Mouse (Mus musculus): Measurements from ENCODE around the gene Zswim7. TPM values are rescaled to one million over a fixed set of nuclear protein-coding genes. Genes with fewer than 3 reads are reported as not detected.

Zswim7 gene
- polyA plus RNA-seq, 2 experiments from 2014 or later, result 9.6 to 9.7 TPM

DNA sequence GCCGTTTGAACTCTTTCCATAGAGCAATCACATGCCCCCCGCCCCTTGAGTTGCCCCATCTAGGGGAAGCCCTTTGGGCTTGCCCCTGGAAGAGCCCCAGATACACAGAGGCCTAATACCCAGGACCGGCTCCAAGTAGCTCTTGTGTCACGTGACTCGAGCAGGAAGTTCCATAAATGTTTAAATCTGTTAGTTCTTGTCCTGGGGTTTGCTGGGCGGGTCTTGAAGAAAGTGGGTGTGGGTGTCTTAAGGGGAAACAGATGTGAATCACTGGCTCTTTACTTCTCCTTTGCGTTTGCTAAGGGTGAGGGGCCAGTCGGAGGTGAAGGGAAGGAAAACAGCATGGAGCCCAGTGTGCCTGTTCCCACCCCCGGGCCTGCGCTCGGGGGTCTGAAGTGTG, 30.1 kb downstream of the Zswim7 start:
- ATAC-seq, result no peak

DNA sequence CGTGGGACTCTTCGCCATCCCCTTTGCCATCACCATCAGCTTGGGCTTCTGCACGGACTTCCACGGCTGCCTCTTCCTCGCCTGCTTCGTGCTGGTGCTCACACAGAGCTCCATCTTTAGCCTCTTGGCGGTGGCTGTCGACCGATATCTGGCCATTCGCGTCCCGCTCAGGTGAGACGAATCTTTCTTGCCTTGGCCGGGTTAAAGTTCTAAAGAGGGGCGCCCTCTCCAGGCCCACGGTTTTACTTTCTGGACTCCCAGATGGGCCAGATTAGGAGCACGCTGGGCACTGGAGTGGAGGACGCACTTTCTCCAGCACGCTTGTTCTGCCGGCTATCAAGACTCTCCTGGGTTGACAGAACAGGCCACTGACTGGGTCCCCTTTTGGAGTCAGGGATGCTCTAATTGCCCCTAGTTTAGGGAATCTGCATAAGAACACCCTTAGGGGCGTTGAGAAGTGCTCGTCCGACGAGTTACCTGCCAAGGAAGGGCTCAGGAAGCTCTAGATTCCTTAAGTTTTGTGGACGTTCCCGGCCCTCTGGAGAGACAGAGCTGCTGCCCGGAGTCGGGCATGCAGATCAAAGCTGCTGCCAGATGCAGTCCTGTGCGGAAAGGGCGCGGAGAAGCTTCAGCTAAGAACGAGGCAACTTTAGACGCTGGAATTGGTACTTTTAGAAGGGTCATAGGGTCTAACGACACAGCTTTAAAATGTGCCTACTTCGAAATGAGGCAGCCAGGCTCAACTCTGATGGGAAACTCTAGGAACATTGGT, 31.7 kb downstream of the Zswim7 start:
- ATAC-seq, result no peak

DNA sequence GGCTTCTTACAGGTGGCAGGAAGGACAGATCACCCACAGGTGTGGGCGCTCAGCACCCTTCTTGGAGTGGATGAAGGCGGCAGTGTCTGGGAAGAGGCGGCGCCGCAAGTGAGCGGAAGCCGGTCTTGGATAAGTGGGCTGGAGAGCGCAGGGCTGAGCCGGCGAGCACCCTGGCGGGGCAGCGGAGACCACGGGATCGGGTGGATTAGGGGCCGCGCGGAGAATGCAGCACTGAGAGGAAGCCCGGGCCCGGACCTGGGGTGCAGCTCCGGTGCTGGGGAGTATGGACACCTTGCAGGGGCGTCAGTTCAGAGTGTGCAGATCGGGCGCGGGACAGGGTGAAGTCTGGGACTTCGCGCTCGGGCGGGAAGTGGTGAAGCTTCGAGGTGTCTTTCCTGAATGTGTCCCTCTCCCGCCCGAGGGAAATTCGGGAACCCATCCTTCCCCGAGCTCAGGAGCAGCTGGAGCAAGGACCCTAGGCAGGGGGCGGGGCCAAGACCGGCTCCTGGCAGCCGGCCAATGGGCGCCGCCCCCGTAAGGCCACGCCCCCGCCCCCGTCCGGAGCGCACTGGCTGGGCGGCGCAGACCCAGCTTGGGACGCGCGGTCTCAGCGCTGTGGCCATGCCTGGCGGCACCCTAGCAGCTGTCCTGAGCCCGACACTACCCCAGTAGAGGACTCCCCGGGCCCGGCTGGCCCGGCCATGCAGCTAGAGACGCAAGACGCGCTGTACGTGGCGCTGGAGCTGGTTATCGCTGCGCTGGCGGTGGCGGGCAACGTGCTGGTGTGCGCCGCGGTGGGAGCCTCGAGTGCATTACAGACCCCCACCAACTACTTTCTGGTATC, 32.6 kb downstream of the Zswim7 start, which contains the start of gene Adora2b:
Gene Adora2b, plus strand, starts transcription at position 584 of the 844 bp plus-strand sequence.
- no peak for ATAC-seq

DNA sequence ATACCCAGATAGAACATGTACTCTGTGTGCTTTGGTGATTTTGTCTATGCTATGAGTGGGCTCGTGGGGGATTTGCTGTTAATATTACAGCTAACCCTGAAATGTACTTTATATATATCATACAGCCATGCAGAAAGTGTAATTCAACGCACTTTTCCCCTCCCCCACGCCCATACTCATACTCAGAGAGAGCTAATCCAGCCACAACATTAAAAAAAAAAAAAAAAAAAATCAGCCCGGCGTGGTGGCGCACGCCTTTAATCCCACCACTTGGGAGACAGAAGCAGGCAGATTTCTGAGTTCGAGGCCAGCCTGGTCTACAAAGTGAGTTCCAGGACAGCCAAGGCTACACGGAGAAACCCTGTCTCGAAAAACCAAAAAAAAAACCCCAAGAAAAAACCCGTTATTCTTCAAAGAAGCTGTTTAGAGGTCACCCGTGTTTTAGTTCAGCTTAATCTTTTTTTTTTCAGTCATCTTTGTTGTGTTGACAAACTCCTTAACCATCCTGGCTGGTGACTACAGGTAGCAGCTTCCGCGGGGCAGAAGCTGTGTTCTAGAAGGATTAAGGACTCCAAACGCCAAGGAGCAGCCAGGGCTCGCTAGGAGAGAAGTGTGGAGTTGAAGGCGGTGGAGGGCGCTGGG, 33.3 kb downstream of the Zswim7 start:
- ATAC-seq, result no peak

DNA sequence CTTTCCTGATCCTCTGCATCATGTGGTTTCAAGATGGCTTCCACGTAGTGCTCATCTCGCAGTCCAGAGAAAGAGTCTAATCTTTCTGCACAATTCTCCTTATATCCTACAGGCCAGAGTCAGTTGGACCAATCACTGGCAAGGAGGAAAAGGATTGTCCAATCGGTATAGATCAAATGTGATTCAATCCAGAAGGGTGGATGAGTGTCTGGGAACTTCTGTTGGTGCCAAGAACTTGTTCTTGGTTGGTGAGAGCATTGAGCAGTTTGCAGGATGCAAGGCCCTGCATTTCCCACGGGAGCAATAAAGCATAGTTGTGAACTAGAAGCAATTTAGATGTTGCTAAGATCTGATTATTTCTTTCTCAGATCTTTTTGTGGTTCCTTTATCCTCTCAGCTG, 36.7 kb downstream of the Zswim7 start:
- ATAC-seq, result no peak

DNA sequence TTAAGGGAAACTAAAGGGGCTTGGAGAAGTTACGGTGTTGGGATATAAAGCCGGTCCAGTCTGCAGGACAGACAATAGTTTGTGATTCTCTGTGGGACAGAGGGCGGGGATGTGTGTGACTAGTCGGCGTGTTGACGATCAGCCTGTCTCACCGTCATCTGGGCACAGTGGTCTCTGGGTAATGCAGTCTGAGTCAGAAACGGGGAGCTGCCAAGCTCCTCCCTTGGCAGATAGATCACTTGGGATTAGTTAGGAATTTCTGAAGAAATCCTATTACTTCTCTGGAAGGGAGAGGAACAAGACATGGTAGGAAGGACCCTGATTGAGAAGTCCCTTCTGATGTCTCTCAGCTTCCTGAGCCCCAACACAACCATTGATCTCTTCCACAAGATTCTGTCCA, 37.3 kb downstream of the Zswim7 start:
- ATAC-seq, result no peak

DNA sequence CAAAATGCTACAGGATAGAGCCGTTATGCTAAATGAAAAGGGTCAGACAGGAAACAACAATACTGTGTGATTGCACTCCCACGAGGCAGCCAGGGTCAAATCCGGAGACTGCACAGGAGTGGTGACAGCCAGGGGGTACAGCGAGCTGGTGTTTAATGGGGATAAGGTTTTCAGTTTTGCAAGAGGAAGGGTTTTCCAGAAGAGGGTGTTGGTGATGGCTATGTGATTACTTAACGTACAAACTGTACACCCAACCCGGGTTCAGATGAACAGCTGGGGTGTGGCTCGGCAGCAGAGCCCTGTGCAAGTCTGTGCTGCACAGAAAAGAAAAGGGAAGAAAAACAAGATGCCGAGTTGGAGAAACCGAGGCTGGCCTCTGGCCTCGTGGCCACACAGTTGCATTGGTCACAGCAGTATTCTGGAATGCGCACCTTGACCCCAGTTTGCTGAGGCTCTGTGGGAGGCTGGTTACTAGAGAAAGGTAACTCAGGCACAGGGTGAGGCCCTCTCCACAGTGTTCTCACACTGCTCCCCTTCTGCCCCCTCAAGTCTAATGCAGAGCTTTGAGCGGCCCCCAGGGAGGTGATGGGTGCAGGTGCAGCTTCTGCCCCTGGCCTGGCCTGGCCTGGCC, 40.4 kb downstream of the Zswim7 start:
- no peak for ATAC-seq

DNA sequence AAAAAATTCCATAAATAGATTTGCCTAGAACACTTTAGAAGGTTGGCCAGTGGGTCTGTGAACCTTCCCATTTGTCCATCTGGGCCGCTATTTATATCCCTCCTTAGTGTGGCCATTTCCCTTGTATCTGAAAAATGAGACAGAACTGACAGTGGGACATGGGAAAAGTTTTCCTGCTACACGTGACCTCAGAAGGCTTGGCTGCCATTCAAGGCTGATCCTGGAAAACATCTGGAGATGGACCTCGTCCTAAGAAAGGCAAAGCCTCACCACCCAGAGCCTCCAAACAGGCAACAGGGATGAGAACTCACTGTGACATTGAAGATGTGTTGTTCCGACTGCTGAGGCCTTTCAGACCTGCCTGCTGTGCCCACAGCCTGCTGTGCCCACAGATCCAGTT, 56.4 kb downstream of the Zswim7 start:
- ATAC-seq, result no peak

DNA sequence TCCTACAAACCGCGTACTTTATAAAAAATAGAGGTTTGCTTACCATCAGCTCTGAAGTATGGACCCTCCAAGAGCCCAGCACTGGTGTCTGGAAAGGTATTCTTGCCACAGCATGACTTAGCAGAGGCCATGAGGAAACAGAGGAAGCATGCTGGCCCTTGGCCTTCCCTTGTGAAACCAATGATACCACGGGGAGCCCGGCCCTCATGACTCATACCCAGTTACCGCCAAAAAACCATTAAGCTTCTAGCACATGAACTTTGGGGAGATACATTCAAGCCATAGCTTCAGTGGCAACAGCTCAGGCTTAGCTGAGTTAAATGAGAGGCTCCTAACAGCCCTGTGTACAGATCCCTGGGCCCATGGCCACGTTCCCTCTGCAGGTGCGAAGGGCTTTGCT, 57.2 kb downstream of the Zswim7 start:
- ATAC-seq, result no peak

DNA sequence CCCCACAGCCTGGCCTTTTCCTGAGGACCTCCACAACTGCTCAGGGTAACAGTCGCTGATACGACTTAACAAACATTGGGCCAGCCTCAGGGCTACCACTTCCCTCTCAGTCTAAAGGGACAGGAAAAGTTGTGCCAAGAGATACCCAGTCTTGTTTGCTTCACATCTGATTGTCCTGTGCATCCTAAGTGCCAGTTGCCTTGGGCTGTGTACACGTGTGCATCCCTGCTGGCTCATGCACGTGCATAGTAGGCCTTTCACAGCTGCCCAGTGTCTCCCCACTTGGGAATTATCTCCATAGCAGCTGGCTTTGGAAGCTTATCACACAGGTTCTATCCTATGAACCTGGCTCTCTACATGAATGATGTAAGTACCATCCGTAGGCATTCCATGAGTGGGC, 57.8 kb downstream of the Zswim7 start:
- ATAC-seq, result no peak

DNA sequence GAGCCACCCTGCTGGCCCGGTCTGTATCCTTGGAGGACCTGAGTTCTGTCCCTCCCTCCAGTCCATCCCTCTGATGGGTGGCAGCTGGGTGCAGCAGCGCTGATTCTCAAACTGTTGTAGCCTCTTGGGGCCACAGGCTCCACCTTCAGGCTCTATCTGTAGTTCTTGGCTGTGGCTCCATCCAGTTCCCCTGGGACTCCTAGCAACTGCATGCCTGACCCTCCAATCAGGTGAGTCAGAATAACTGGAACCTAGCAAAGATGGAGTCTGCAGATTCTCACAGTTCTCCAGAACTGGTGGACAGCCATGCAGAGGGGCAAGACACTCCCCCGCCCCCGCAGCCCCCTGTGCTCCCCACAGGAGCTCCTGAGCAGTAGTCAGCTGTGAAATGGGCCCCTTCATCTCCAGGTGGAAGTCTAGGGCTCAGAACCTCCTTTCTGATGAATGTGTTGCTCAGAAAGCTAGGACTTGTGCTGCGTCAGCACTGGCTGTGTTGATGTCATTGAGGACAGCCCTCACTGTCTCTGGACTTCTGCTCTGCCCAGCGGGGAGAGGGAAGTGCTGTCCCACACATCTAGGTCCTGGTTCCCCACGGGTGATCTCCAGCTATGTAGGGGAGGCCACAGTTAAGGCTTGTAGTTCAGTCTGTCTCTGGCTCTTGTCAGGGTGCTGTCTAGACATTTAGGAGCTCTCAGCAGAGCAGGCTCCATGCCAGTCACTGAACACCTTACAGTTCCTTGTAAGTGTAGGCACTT, 60.2 kb downstream of the Zswim7 start:
- ATAC-seq, result no peak

DNA sequence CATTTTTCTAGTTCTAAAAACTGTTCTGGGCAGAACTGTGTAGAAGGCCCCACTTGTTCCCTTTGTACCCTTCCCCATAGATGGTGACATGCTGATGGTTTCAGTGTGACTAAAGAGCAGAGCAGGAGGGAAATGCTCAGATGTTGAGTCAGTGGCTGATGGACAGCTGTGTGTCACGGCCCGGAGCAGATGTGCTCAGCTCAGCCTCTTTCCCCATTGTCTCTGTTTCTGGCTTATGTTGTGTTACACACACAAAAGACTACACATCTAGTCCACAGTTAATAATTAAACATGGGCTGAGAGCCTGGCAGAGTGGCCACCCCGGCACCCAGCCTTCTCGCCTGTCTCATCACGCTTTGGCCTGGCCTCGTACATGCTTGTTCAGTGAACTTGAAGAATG, 63.4 kb downstream of the Zswim7 start:
- ATAC-seq, result no peak

Other genes with a start within 250 kb of the Zswim7 start
- gene Adora2b, start 32.4 kb downstream of the Zswim7 start, polyA plus RNA-seq (2017; shearing (Covaris generic)), result not detected
- gene Ttc19, start 98 bp upstream of the Zswim7 start, polyA plus RNA-seq (2017; shearing (Covaris generic)), result 10 to 100 TPM; 11.0 to 11.6 TPM
- 10 to 100 TPM in 1 of 2 experiments, 1 to 10 TPM in 1; 9.2 to 13.9 TPM for gene Pigl, start 177.1 kb upstream of the Zswim7 start, polyA plus RNA-seq (2017; shearing (Covaris generic))
- gene Ncor1, start 177.2 kb upstream of the Zswim7 start, polyA plus RNA-seq (2017; shearing (Covaris generic)), result 100 to 1,000 TPM; 170 to 205 TPM